Mouse (Mus musculus) embryonic facial prominence, embryonic 15.5 days (tissue): ENCODE data around the gene Dock9. TPM values are rescaled to one million over a fixed set of nuclear protein-coding genes. Genes with fewer than 3 reads are reported as not detected.

Source experiments
- ATAC-seq: fragments of 200-750 bp; cut with Nextera tagmentation; 2 replicates; pipeline ENCODE4 v1.8.0; 2017; ENCODE audit warnings: low read depth, moderate TSS enrichment; ENCODE audit not compliant: insufficient number of reproducible peaks, low FRiP score, low TSS enrichment
- H3K27ac ChIP-seq: fragments of 300-500 bp; sonication (generic); replicated peaks from 2 replicates; pipeline ENCODE4 v1.5.1; 2015; ENCODE audit warnings: mild to moderate bottlenecking, inconsistent platforms
- H3K27me3 ChIP-seq: fragments of 300-500 bp; sonication (generic); 2 replicates; pipeline ENCODE4 v1.6.1; 2015; ENCODE audit warnings: inconsistent platforms
- H3K36me3 ChIP-seq: fragments of 300-500 bp; sonication (generic); 2 replicates; pipeline ENCODE4 v1.6.1; 2015; ENCODE audit warnings: mild to moderate bottlenecking, inconsistent platforms
- H3K4me1 ChIP-seq: fragments of 300-500 bp; sonication (generic); 2 replicates; pipeline ENCODE4 v1.6.1; 2015; ENCODE audit warnings: inconsistent platforms
- H3K4me2 ChIP-seq: fragments of 300-500 bp; sonication (generic); replicated peaks from 2 replicates; pipeline ENCODE4 v1.6.1; 2015; ENCODE audit warnings: mild to moderate bottlenecking, inconsistent platforms
- H3K4me3 ChIP-seq: fragments of 300-500 bp; sonication (generic); replicated peaks from 2 replicates; pipeline ENCODE4 v1.5.1; 2015; ENCODE audit warnings: mild to moderate bottlenecking, inconsistent platforms
- H3K9ac ChIP-seq: fragments of 300-500 bp; sonication (generic); 2 replicates; pipeline ENCODE4 v1.6.1; 2015; ENCODE audit warnings: inconsistent platforms
- H3K9me3 ChIP-seq: fragments of 300-500 bp; sonication (generic); replicated peaks from 2 replicates; pipeline ENCODE4 v1.6.1; 2016; ENCODE audit warnings: inconsistent platforms
- WGBS: fragments of 180-500 bp; shearing (Covaris S2); methylation state at CpG from one replicate; pipeline ENCODE4 v1.1.7; 2015; 5-methylcytosine and 5-hydroxymethylcytosine counted together
- polyA plus RNA-seq: library from polyadenylated mRNA; unstranded; fragments of >200 nt; fragmentation: Nextera tagmentation; extraction: Ambion mirVana; gene quantifications from 2 replicates; pipeline ENCODE4 v1.2.1, GENCODE M21; 2015

Dock9 gene
- polyA plus RNA-seq, result 8.7 and 9.8 TPM in 2 replicates

DNA sequence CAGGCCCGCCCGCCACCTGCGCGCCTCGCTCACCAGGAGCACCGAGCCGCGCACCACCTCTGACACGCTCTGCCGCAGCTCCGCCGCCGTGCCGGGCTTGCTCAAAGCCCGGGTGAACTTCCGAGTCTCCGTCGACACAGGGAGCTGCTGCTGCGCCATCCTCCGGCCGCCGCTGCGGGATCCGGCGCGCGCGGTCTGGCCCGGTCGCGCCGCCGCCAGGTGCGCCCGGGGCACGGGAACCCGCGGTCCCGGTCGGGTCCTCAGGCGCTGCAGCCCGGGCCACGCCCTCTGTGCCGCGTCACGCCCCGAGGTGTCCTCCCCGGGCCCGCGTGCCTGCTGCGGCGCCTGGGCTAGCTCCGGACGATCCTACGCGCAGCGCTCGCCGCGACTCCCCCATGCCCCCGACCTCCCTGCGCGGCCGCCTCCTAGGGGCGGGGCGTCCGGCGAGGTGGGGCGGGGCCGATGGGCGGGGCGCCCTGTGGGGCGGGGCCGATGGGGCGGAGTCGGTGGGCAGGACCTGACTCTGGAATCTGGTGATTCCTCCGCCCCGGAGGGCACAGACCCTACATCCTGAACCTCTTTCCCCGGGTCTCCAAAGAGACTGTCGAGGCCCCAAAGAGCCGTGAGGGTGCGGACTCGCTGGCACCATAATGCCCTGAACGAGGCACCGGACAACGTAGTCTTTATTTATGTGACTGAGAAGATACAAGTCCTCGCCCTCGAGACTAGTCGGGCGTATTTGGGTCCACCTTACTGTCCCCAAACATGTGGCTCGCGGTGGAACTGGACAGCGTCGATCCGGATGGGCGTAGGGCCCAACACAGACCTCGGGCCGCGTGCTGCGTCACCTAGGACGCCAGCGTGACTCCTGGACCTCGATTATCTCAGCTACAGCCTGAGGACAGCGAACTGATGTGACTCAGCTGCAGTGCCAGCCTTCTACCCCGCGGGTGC is at the start of gene Dock9:
Gene Dock9, minus strand, starts transcription at position 381 of the 954 bp plus-strand sequence.
- Histone ChIP-seq H3K9ac (peak within 1 kb of the TSS; percentile 47), H3K4me1 (peaks cover 9% of the 10 kb centered on the region), H3K4me2 (peak within 1 kb of the TSS; percentile 99), H3K4me3 (peak within 1 kb of the TSS; percentile 76), H3K9me3 (no peaks in the 10 kb centered on the region), H3K27ac (peak within 1 kb of the TSS; percentile 88), H3K36me3 (no peaks in the 10 kb centered on the region), H3K27me3 (peaks cover 10% of the 10 kb centered on the region)
- peak; percentile 92 for ATAC-seq
- WGBS, result under 1% methylated on average over 103 of the region's 106 CpGs

GRCm38 (mm10) chr14:121844486-121844885 is 46.8 kb upstream of the Dock9 start:
- no peak for ATAC-seq
- no peaks in the 10 kb centered on the region for H3K27me3 ChIP-seq
- no peak overlapping the region for H3K4me3 ChIP-seq
- H3K4me1 ChIP-seq, result no peaks in the 10 kb centered on the region
- H3K9ac ChIP-seq, result no peak overlapping the region
- H3K9me3 ChIP-seq, result no peaks in the 10 kb centered on the region
- H3K4me2 ChIP-seq, result no peak overlapping the region
- H3K27ac ChIP-seq, result no peak overlapping the region
- no peaks in the 10 kb centered on the region for H3K36me3 ChIP-seq
- 57% methylated on average over 8 of the region's 8 CpGs for WGBS

DNA sequence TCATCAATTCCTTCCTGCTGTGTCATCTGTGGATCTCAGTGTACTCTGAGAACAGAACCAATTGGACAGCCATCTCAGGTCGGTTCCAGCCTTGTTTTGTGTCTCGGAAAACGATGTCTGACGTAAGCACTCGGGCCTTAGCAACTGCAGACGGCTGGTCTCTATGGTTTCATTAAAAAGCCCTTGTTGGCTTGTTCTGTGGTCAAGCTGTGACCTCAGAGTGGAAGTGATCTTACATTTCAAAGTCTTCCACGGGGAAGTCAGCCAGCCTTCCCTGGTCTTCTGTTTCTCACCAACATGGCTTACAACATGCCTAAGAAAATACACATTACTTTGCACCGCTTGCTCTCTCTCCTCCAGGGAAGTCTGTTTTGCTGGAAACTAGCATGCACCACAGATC is 42.6 kb upstream of the Dock9 start:
- H3K9me3 ChIP-seq, result 0 out of 2 replicates have a peak, but pooled peaks cover 7% of the 10 kb centered on the region
- whole genome bisulfite sequencing, result 81% methylated on average over 8 of the region's 8 CpGs

DNA sequence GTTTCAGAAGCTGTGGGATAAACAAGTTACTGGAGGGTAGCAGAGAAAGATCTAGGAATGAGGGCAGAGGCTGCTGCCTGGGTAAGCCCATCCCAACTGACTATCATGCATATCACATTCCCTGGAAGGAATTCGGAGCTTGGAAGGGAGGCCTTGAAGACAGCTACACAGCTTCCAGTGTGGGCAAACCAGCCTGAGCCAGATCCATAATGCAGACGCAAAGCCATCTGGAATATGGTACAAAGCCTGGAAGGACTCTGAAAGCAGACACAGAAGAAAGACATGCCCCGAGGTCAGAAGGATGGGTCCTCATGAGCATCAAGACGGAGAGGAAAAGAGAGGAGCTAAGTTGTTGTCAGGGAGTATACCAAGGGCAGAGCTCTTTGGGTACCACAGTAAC is 40.5 kb upstream of the Dock9 start:
- Histone ChIP-seq H3K4me2 (no peak overlapping the region), H3K4me3 (no peak overlapping the region), H3K27ac (no peak overlapping the region), H3K4me1 (no peaks in the 10 kb centered on the region), H3K9ac (no peak overlapping the region), H3K27me3 (no peaks in the 10 kb centered on the region), H3K36me3 (no peaks in the 10 kb centered on the region), H3K9me3 (0 out of 2 replicates have a peak, but pooled peaks cover 7% of the 10 kb centered on the region)
- WGBS, result 77% methylated on average over 4 of the region's 4 CpGs
- no peak for ATAC-seq

More for the DNA sequence above, 42.6 kb upstream of the Dock9 start:
- Histone ChIP-seq H3K36me3 (no peaks in the 10 kb centered on the region), H3K27ac (no peak overlapping the region), H3K4me1 (no peaks in the 10 kb centered on the region), H3K4me3 (no peak overlapping the region), H3K9ac (no peak overlapping the region), H3K27me3 (no peaks in the 10 kb centered on the region), H3K4me2 (no peak overlapping the region)
- ATAC-seq, result no peak

GRCm38 (mm10) chr14:121833001-121833520 is 35.4 kb upstream of the Dock9 start:
- Histone ChIP-seq H3K4me3 (no peak overlapping the region), H3K4me2 (no peak overlapping the region), H3K36me3 (no peaks in the 10 kb centered on the region), H3K27ac (no peak overlapping the region), H3K27me3 (no peaks in the 10 kb centered on the region), H3K9me3 (no peaks in the 10 kb centered on the region), H3K4me1 (no peaks in the 10 kb centered on the region), H3K9ac (no peak overlapping the region)
- no peak for ATAC-seq
- 75% methylated on average over 2 of the region's 2 CpGs for WGBS

DNA sequence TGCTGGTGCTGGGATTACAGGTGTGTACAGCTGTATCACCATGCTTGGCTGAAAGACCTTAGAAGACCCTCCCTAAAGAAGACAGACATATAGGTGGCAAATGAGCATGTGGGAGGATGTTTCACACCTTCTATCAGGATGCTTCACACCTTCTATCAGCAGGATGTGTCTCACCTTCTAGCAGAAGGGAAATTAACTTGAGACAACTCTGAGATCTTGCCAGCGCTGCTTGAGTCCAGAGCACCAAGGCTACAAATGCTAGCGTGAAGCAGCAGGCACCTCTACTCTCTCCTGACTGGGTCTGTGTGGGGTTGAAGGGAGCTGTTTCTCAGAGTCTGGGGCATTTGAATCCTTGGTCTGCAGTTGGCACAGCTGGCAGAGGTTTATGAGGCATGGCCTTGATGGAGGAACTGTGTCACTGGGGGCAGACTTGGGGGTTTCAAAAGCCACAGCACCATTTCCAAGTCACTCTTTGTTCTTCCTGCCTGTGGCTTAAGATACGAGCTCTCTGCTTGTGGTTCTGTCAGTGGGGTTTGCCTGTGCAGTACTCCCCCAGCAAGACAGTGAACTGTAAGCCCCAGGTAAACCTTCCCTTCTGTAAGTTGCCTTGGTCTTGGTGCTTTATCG is 32.3 kb upstream of the Dock9 start:
- Histone ChIP-seq H3K4me2 (no peak overlapping the region), H3K9ac (no peak overlapping the region), H3K27me3 (no peaks in the 10 kb centered on the region), H3K9me3 (no peaks in the 10 kb centered on the region), H3K27ac (no peak overlapping the region), H3K4me3 (no peak overlapping the region), H3K4me1 (no peaks in the 10 kb centered on the region), H3K36me3 (no peaks in the 10 kb centered on the region)
- WGBS, result 85% methylated on average over 4 of the region's 4 CpGs
- ATAC-seq, result no peak

DNA sequence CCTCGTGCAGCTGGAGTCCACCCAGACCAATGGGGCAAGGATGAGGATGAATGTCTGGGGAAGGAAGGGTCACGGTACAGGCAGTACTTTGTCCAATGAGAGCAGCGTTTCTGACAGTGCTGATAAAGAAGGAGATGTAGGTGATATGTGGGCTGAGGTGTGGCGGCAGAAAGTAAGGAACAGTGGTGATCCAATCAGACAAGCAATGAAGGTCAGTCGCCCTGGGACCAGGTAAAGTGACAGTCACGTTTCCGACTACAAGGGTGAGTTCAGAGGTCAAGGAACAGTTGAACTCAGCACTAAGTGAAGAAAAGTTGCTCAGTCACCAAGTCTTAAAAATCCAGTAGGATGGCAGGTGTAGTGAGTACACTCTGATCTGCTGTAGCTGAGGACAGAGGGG is 29.5 kb upstream of the Dock9 start:
- H3K9me3 ChIP-seq, result no peaks in the 10 kb centered on the region
- WGBS, result 76% methylated on average over 7 of the region's 7 CpGs
- no peak overlapping the region for H3K27ac ChIP-seq
- H3K27me3 ChIP-seq, result no peaks in the 10 kb centered on the region
- no peak for ATAC-seq
- no peak overlapping the region for H3K9ac ChIP-seq
- H3K36me3 ChIP-seq, result no peaks in the 10 kb centered on the region
- 0 out of 2 replicates have a peak, but pooled peaks cover 2% of the 10 kb centered on the region for H3K4me1 ChIP-seq
- H3K4me2 ChIP-seq, result no peak overlapping the region
- H3K4me3 ChIP-seq, result no peak overlapping the region

GRCm38 (mm10) chr14:121825521-121826445 is 28.1 kb upstream of the Dock9 start:
- 0 out of 2 replicates have a peak, but pooled peaks cover 2% of the 10 kb centered on the region for H3K4me1 ChIP-seq
- ATAC-seq, result no peak
- H3K27me3 ChIP-seq, result no peaks in the 10 kb centered on the region
- H3K4me2 ChIP-seq, result no peak overlapping the region
- no peak overlapping the region for H3K27ac ChIP-seq
- no peaks in the 10 kb centered on the region for H3K36me3 ChIP-seq
- no peaks in the 10 kb centered on the region for H3K9me3 ChIP-seq
- H3K4me3 ChIP-seq, result no peak overlapping the region
- H3K9ac ChIP-seq, result no peak overlapping the region
- WGBS, result 58% methylated on average over 10 of the region's 10 CpGs

DNA sequence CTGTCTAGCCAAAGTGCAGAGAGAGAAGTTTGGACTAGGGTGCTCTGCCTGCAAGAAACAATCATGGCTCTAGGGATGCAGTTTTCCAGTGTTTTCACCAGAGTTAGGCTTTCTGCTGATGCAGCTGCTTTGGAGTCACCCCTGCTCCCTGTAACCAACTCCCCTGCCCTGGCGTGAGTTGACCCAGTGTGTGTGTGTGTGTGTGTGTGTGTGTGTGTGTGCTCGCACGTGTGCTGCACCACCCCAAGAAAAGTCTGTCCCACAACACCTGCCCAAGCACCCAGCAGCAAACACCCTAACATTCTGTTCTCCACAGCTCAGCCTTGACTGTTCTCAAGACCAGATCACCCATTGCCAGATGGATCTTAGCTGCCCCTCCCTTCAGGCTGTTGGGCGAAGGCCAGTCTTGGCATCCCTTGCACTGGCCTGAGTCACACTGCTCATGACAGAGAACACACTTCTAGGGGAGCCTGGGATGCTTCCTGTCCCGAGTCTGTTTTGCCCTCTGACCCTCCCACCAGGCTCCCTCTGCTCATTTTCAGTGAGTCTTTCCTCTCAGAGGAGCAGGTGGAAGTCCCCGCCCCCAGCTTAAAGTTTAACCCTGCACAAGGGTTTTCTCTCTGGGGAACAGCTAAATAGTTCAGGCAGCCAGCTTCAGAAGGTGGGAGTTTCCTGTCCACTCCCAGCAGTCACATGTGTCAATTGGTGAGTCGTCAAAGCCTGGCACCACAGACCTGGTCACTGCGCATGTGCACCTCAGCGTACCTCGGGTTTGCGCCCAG is 26.9 kb upstream of the Dock9 start:
- H3K4me1 ChIP-seq, result 0 out of 2 replicates have a peak, but pooled peaks cover 2% of the 10 kb centered on the region
- no peaks in the 10 kb centered on the region for H3K27me3 ChIP-seq
- no peak overlapping the region for H3K4me3 ChIP-seq
- no peak overlapping the region for H3K27ac ChIP-seq
- no peaks in the 10 kb centered on the region for H3K9me3 ChIP-seq
- no peak for ATAC-seq
- H3K9ac ChIP-seq, result no peak overlapping the region
- no peaks in the 10 kb centered on the region for H3K36me3 ChIP-seq
- WGBS, result 66% methylated on average over 11 of the region's 11 CpGs
- no peak overlapping the region for H3K4me2 ChIP-seq

DNA sequence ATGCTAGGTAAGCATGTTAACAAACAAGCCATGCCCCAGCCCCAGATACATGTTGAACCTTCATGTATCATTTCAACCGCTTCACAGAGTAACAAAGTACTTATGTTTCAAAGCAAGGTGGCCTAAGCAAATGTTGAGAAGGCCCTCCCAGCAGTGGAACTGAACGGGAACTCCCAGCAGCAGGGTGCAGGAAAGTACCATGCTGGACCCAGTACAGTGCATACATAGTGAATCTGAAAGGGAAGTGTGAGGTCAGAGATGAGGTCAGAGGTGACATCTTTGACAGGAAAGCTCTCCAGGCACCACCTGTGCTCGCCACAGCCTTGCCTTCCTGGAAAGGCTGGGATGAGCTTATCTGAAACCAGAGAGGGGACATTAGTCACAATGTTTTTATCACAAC is 25.4 kb upstream of the Dock9 start:
- Histone ChIP-seq H3K4me2 (no peak overlapping the region), H3K9me3 (no peaks in the 10 kb centered on the region), H3K27me3 (no peaks in the 10 kb centered on the region), H3K9ac (no peak overlapping the region), H3K27ac (no peak overlapping the region), H3K36me3 (no peaks in the 10 kb centered on the region), H3K4me1 (0 out of 2 replicates have a peak, but pooled peaks cover 2% of the 10 kb centered on the region), H3K4me3 (no peak overlapping the region)
- no peak for ATAC-seq
- 67% methylated on average over 3 of the region's 3 CpGs for WGBS
